Mouse (Mus musculus): ENCODE measurements around the gene Rbp4. TPM values are rescaled to one million over a fixed set of nuclear protein-coding genes. Genes with fewer than 3 reads are reported as not detected.

The Rbp4 gene
- polyA plus RNA-seq, 1 experiment from 2014 or later = 0.65 TPM

DNA sequence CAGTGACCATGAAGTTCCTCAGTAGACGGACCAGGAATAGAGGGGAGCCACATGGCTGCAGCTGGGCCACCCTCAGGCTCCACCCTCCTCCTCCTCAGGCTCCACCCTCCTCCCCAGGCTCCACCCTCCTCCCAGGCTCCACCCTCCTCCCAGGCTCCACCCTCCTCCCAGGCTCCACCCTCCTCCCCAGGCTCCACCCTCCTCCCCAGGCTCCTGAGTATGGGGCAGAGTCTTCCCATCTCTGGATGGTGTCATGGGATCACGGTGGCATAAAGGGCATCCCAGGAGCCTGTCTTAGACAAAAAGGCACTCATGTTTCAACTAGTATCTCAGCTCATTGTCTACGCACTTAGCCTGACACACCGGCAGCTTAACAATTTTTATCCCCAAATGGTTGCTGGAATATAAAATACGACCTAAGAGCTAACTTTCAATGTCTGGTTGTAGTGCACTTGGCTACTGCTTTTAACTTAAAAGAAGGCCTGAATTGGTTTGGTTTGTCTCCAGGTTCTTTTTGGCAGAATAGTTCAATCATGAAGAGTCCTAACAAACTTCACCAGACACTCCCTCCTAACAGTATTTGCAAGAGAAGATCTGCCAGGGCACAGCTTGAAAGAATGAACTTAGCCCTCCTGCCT lies 4.8 kb downstream of the Rbp4 start:
- Histone ChIP-seq H3K4me3 (no peak overlapping the region), H3K27me3 (peaks cover 28% of the 10 kb centered on the region), H3K27ac (no peak overlapping the region), H3K9ac (no peak overlapping the region), H3K9me3 (replicated peaks) (no peaks in the 10 kb centered on the region), H3K36me3 (ENCODE audit: poor library complexity, severe bottlenecking) (no peaks in the 10 kb centered on the region), H3K4me1 (peaks cover 8% of the 10 kb centered on the region), H3K4me2 (no peak overlapping the region)
- ATAC-seq = no peak
- 82% methylated on average over 5 of the region's 5 CpGs for WGBS

DNA sequence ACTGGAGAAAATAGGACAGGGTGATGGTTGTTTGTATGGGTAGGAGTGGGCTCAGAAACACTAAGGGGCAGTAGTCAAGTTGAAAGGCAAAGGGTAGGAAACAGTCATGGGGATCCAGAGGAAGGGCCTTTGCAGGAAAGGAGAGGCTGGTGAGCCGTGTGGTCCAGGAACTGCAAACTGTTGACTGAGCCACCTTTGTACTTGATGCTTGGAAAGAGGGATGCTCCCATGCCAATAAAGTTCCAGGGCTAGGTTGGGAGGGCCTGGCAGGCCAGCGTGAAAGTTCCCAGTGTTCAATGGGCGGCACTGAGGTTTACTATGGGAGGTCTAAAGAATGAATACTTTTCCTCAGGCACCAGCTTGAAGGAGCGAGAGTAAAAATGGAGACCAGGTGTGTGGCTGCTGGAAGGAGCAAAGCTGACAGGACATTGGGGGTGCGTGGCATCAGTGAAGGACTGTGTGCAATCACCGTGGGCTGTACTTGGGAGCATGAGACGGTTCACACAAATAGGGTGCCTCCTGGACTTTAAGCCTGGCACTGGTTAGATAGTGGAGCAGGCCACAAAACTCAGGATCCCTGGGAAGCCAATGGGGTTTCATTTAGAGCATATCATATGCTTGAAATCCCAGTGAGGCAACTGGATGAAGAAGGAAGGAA lies 10.1 kb downstream of the Rbp4 start:
- Histone ChIP-seq H3K9ac (no peak overlapping the region), H3K4me1 (no peaks in the 10 kb centered on the region), H3K4me3 (no peak overlapping the region), H3K4me2 (no peak overlapping the region), H3K36me3 (ENCODE audit: poor library complexity, severe bottlenecking) (no peaks in the 10 kb centered on the region), H3K27ac (no peak overlapping the region), H3K9me3 (replicated peaks) (no peaks in the 10 kb centered on the region), H3K27me3 (no peaks in the 10 kb centered on the region)
- ATAC-seq = no peak
- WGBS = 96% methylated on average over 7 of the region's 7 CpGs

DNA sequence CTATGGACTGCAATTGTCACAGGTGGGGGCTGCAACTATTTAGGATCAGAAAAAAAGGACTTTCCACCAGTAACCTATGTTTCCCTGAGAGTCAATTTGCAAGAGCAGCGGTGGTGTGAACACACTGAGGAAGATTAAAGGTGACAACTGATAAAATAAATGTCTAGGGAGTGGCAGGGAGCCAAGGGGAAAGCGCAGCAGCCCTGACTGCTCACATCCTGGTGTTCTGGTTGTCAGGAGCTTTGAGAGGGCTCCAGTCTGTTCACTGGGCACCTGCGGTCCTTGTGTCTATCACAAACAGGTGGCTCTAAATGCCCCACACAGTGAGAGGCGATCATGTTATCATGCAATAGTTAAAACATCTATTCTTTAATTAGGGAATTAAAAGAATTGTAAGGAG lies 12.5 kb downstream of the Rbp4 start:
- ATAC-seq = no peak
- Histone ChIP-seq H3K9me3 (replicated peaks) (no peaks in the 10 kb centered on the region), H3K27me3 (no peaks in the 10 kb centered on the region), H3K4me1 (no peaks in the 10 kb centered on the region), H3K4me3 (no peak overlapping the region), H3K27ac (no peak overlapping the region), H3K36me3 (ENCODE audit: poor library complexity, severe bottlenecking) (no peaks in the 10 kb centered on the region), H3K9ac (no peak overlapping the region), H3K4me2 (no peak overlapping the region)
- WGBS = 59% methylated on average over 4 of the region's 4 CpGs

DNA sequence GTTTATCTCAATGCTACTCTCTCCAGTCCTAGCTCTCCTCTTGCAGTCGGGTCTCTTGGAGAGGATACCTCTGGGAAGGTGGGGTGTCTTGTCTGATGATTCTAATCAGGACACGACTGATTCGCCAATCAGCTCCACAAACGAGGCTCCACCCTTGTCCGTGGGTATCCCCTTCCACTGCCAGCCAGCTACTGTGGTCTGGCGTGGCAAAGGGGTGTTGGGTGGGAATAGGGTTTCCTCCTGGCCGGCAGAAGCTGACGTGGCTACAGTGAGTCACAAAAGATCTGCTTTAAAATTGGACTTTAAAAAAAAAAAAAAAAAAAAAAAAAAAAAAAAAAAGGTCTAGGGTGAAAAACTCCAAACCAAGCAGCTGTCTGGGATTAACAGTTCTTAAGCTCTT lies 14.0 kb downstream of the Rbp4 start:
- H3K4me1 ChIP-seq = no peaks in the 10 kb centered on the region
- no peak overlapping the region for H3K4me3 ChIP-seq
- no peak overlapping the region for H3K9ac ChIP-seq
- WGBS = 81% methylated on average over 8 of the region's 8 CpGs
- ATAC-seq = no peak
- H3K4me2 ChIP-seq = no peak overlapping the region
- H3K27me3 ChIP-seq = no peaks in the 10 kb centered on the region
- H3K9me3 ChIP-seq (replicated peaks) = no peaks in the 10 kb centered on the region
- no peak overlapping the region for H3K27ac ChIP-seq
- H3K36me3 ChIP-seq (ENCODE audit: poor library complexity, severe bottlenecking) = no peaks in the 10 kb centered on the region

DNA sequence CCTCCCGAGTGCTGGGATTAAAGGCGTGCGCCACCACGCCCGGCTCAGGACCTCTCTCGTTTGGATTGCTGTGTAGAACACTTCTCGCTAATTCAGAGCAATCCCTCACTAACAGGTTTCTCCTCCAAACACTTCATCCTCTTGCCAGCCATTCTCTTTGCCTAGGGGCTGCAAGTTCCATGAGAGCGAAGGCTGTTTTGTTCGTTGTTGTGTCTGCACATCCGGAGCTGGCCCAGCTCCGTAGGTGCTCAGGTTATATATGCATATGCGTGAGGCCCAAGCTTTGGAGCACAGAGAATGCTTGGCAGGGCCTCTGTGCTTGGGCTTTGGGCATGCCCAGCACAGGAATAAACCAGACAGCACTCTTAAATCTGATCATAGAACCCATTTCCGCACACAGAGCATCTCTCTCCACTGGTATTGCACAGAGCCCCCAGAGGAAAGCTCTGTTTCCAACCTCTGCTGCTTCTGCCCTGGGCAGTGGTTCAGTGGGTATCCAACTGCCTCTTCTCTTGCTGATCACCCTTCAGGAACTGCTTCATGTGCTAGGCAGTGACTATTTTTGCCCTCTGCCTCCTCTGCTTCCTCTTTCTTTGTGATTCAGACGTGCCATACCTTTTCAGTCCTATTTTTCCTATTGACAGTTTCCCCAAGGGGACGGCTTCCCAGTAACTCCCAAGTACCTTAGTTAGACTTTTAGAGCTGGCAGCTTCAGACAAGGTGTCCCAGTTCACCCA lies 15.4 kb downstream of the Rbp4 start:
- 91% methylated on average over 15 of the region's 15 CpGs for WGBS
- no peaks in the 10 kb centered on the region for H3K27me3 ChIP-seq
- no peak overlapping the region for H3K9ac ChIP-seq
- no peaks in the 10 kb centered on the region for H3K9me3 ChIP-seq (replicated peaks)
- no peak for ATAC-seq
- H3K4me3 ChIP-seq = no peak overlapping the region
- no peak overlapping the region for H3K4me2 ChIP-seq
- H3K4me1 ChIP-seq = no peaks in the 10 kb centered on the region
- no peak overlapping the region for H3K27ac ChIP-seq
- no peaks in the 10 kb centered on the region for H3K36me3 ChIP-seq (ENCODE audit: poor library complexity, severe bottlenecking)

DNA sequence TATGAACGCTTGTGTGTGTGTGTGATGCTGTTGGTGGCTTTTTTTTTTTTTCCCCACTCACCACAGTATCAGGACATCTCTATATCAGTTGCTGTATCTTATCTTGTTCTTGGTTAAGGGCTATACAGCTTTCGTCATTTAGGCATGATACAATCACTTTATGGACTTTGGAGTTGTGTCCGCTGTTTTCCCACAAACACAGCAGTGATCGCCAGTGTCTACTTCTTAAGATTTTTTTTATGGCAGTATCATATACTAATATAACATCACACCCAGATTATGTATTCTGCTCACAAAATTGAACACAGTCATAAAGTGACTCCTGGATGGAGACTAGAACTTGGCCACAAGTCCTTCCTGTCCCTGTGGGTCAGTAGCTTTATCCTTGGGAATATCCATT lies 17.2 kb downstream of the Rbp4 start:
- no peak for ATAC-seq
- no peak overlapping the region for H3K4me3 ChIP-seq
- 96% methylated on average over 4 of the region's 4 CpGs for WGBS

DNA sequence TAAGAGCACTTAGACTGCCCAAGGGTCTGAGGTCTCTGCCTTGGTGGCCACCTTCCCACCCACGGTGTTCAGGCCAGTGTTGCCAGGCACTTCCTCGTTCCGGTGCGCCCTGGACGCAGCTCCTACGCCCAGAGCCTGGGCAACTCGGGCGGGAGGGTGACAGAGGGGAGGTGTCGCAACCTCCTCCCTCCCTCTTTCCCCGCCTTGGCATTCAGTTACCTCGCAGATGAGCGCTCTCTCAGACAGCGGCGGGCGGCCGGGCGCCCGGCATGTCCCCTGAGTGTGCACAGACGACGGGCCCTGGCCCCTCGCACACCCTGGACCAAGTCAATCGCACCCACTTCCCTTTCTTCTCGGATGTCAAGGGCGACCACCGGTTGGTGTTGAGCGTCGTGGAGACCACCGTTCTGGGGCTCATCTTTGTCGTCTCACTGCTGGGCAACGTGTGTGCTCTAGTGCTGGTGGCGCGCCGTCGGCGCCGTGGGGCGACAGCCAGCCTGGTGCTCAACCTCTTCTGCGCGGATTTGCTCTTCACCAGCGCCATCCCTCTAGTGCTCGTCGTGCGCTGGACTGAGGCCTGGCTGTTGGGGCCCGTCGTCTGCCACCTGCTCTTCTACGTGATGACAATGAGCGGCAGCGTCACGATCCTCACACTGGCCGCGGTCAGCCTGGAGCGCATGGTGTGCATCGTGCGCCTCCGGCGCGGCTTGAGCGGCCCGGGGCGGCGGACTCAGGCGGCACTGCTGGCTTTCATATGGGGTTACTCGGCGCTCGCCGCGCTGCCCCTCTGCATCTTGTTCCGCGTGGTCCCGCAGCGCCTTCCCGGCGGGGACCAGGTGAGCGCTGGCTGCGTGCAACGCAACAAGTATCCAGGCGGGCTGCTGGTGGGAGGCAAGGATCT lies 28.0 kb downstream of the Rbp4 start, which contains the start of gene Ffar4:
Ffar4 (plus strand) TSS at position 214 of the 901 bp plus-strand sequence.
- WGBS = under 1% methylated on average over 77 of the region's 77 CpGs
- Histone ChIP-seq H3K27me3 (peaks cover 49% of the 10 kb centered on the region), H3K4me2 (peak within 1 kb of the TSS; percentile 55), H3K27ac (no peak within 1 kb of the TSS), H3K9ac (no peak within 1 kb of the TSS; the same call in 1 of the 2 replicates), H3K36me3 (ENCODE audit: poor library complexity, severe bottlenecking) (no peaks in the 10 kb centered on the region), H3K4me1 (peaks cover 8% of the 10 kb centered on the region; the same call in 1 of the 2 replicates), H3K9me3 (replicated peaks) (no peaks in the 10 kb centered on the region), H3K4me3 (peak within 1 kb of the TSS; percentile 33)
- ATAC-seq = peak; percentile 45; the same call in 1 of the 2 replicates

More for the DNA sequence above, 17.2 kb downstream of the Rbp4 start:
- Histone ChIP-seq H3K27me3 (no peaks in the 10 kb centered on the region), H3K27ac (no peak overlapping the region), H3K36me3 (ENCODE audit: poor library complexity, severe bottlenecking) (no peaks in the 10 kb centered on the region), H3K4me1 (no peaks in the 10 kb centered on the region), H3K9me3 (replicated peaks) (no peaks in the 10 kb centered on the region), H3K4me2 (no peak overlapping the region), H3K9ac (no peak overlapping the region)

DNA sequence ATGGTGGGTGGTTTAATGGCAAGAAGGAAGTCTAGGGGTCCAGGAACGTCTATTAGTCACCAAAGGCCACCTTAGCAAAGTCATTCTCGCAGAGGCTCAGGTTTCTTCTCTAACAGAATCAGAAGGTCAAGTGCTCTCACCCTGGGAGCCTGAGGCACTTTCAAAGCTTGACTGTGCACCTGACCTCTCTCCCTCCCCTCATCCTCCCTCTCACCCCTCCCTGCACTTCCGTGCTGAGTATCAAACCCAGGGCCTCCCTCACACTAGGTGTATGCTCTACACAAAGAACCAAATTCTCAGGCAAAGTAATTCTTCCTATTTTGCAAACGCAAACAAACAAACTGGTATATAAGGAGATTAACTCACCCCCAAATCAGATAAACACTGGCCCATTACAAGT lies 28.9 kb downstream of the Rbp4 start:
- H3K9me3 ChIP-seq (replicated peaks) = no peaks in the 10 kb centered on the region
- H3K27me3 ChIP-seq = peaks cover 49% of the 10 kb centered on the region
- H3K4me2 ChIP-seq = no peak overlapping the region
- no peak overlapping the region for H3K27ac ChIP-seq
- no peak for ATAC-seq
- no peaks in the 10 kb centered on the region for H3K36me3 ChIP-seq (ENCODE audit: poor library complexity, severe bottlenecking)
- peaks cover 8% of the 10 kb centered on the region; the same call in 1 of the 2 replicates for H3K4me1 ChIP-seq
- no peak overlapping the region for H3K4me3 ChIP-seq
- 16% methylated on average over 4 of the region's 4 CpGs for WGBS
- no peak overlapping the region for H3K9ac ChIP-seq

DNA sequence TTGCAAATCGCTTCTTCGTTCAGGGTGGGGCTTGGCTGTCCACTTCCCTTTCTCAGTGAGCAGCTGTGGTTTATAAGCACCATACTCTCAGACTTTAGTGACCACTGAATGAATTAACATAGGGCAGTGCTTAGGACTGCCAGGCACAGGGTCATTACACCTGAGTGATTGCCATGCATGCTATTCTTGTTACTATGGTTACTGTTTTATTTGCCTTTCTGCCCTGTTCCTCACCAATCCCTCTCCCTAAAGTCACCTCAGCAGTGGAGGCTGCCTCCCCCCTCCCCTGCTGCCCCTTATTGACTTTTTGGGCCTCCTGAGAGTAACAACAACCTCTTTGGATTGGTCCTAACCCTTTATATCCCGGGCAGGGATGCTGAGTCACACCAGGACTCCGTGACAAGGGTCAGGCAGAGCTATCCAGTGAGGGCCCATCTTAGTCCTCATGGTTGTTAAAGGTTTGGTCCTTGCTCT lies 33.5 kb downstream of the Rbp4 start:
- no peaks in the 10 kb centered on the region for H3K9me3 ChIP-seq (replicated peaks)
- peaks cover 21% of the 10 kb centered on the region for H3K27me3 ChIP-seq
- H3K4me3 ChIP-seq = no peak overlapping the region
- no peaks in the 10 kb centered on the region for H3K36me3 ChIP-seq (ENCODE audit: poor library complexity, severe bottlenecking)
- H3K27ac ChIP-seq = no peak overlapping the region
- ATAC-seq = no peak
- no peak overlapping the region for H3K9ac ChIP-seq
- 61% methylated on average over 4 of the region's 4 CpGs for WGBS
- H3K4me1 ChIP-seq = no peaks in the 10 kb centered on the region
- H3K4me2 ChIP-seq = no peak overlapping the region

DNA sequence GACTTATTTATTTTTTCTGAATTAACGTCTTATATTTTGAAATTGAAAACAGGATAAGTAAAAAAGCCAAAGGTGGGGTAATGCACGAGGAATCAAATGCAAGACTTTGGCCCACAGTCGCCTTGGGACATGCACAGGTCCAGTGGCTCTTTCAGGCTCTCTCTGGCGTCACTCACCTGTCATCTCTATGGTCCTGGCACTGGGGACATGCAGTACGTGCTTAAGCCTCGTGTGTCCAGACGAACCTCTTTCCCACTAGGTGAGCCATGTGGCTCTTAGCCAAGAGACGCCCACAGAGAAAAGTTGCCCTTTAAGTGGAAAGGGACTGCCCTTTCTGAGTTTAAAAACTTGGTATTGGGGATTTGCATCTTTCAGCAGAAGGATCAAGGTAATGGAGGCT lies 35.7 kb downstream of the Rbp4 start:
- Histone ChIP-seq H3K36me3 (ENCODE audit: poor library complexity, severe bottlenecking) (no peaks in the 10 kb centered on the region), H3K9ac (no peak overlapping the region), H3K27me3 (0 out of 2 replicates have a peak, but pooled peaks cover 3% of the 10 kb centered on the region), H3K4me2 (no peak overlapping the region), H3K9me3 (replicated peaks) (no peaks in the 10 kb centered on the region), H3K4me3 (no peak overlapping the region), H3K27ac (no peak overlapping the region), H3K4me1 (no peaks in the 10 kb centered on the region)
- WGBS = 80% methylated on average over 8 of the region's 8 CpGs
- ATAC-seq = no peak

DNA sequence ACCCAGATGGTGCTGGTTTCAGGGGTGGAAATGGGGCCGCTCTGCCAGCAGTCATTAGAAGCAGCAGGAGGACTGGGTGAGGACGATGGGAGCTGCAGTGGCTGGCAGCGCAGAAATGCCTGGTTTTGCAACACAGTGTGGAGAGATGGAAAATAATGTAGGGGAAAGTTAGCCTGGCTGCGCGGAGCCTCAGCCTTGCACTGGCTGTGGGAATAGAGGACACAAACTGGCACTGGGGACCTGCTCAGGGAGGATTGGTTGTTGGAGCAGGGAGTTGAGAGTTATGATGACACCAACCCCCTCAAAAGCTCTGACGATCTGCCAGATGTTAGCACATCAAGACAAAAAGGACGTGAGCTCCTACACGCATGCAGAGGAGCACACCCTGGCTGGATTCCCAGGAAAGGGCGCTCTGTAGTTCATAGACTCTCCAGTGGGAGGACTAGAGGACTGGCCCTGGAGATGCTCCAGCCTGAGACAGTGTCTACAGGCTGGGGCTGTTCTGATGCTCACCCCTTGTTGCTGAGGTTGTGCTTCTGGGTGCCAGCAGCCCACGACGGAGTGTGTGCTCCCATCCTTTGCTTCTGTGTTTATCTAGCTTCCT lies 38.0 kb downstream of the Rbp4 start:
- H3K4me2 ChIP-seq = no peak overlapping the region
- no peak overlapping the region for H3K9ac ChIP-seq
- WGBS = 57% methylated on average over 11 of the region's 11 CpGs
- ATAC-seq = peak; percentile 61; the same call in 1 of the 2 replicates
- no peak overlapping the region for H3K4me3 ChIP-seq
- no peaks in the 10 kb centered on the region for H3K36me3 ChIP-seq (ENCODE audit: poor library complexity, severe bottlenecking)
- no peaks in the 10 kb centered on the region for H3K27me3 ChIP-seq
- H3K27ac ChIP-seq = no peak overlapping the region
- no peaks in the 10 kb centered on the region for H3K9me3 ChIP-seq (replicated peaks)
- H3K4me1 ChIP-seq = no peaks in the 10 kb centered on the region
